Mouse (Mus musculus) forelimb bud, embryonic 11.5 days (tissue): ENCODE measurements at regions not wholly inside any gene's neighbourhood (a gene's known extent, or its start where the extent isn't known, plus 50 kb on each side); places are given as distances from the start of the nearest gene placed in this dataset.

Experiments
- DNase-seq: peaks from one replicate; pipeline ENCODE4 v3.0.0-alpha.2; 2012; ENCODE audit warnings: low read depth, low spot score

- DNase-seq, result no peak
These were observed 98.4 kb upstream of the Atp10a start for GRCm38 (mm10) chr7:58557535-58557934.

GRCm38 (mm10) chr7:58568807-58569206, 87.2 kb upstream of the Atp10a start:
- DNase-seq, result no peak

GRCm38 (mm10) chr7:58584241-58584820, 71.6 kb upstream of the Atp10a start:
- peak; percentile 52 for DNase-seq

- DNase-seq, result no peak
These were observed 70.2 kb upstream of the Atp10a start for GRCm38 (mm10) chr7:58585626-58586256.

- DNase-seq, result no peak
These were observed 60.0 kb upstream of the Atp10a start for GRCm38 (mm10) chr7:58595951-58596350.
